Mouse (Mus musculus) heart, embryonic 12.5 days (tissue): ENCODE measurements around the gene Ufm1. TPM values are rescaled to one million over a fixed set of nuclear protein-coding genes. Genes with fewer than 3 reads are reported as not detected.

ENCODE experiments used
- ATAC-seq: fragments of 200-750 bp; cut with Nextera tagmentation; 2 replicates; pipeline ENCODE4 v1.8.0; 2017; ENCODE audit warnings: moderate TSS enrichment, moderate library complexity; ENCODE audit not compliant: insufficient number of reproducible peaks, low FRiP score
- H3K27ac ChIP-seq: fragments of 300-500 bp; sonication (generic); 2 replicates; pipeline ENCODE4 v1.5.1; 2016; ENCODE audit warnings: mild to moderate bottlenecking, moderate library complexity; ENCODE audit not compliant: poor library complexity, severe bottlenecking
- H3K27me3 ChIP-seq: fragments of 300-500 bp; sonication (generic); replicated peaks from 2 replicates; pipeline ENCODE4 v1.6.1; 2016; ENCODE audit warnings: mild to moderate bottlenecking, moderate library complexity
- H3K36me3 ChIP-seq: fragments of 300-500 bp; sonication (generic); 2 replicates; pipeline ENCODE4 v1.6.1; 2016; ENCODE audit warnings: mild to moderate bottlenecking, moderate library complexity
- H3K4me1 ChIP-seq: fragments of 300-500 bp; sonication (generic); replicated peaks from 2 replicates; pipeline ENCODE4 v1.6.1; 2016; ENCODE audit warnings: mild to moderate bottlenecking
- H3K4me2 ChIP-seq: fragments of 300-500 bp; sonication (generic); 2 replicates; pipeline ENCODE4 v1.6.1; 2016; ENCODE audit warnings: mild to moderate bottlenecking, moderate library complexity
- H3K4me3 ChIP-seq: fragments of 300-500 bp; sonication (generic); 2 replicates; pipeline ENCODE4 v1.5.1; 2016; ENCODE audit warnings: mild to moderate bottlenecking
- H3K9ac ChIP-seq: fragments of 300-500 bp; sonication (generic); 2 replicates; pipeline ENCODE4 v1.6.1; 2016; ENCODE audit warnings: mild to moderate bottlenecking, moderate library complexity
- H3K9me3 ChIP-seq: fragments of 300-500 bp; sonication (generic); replicated peaks from 2 replicates; pipeline ENCODE4 v1.6.1; 2016; ENCODE audit warnings: mild to moderate bottlenecking, moderate library complexity
- WGBS: fragments of 180-500 bp; shearing (Covaris S2); methylation state at CpG from one replicate; pipeline ENCODE4 v1.1.7; 2016; 5-methylcytosine and 5-hydroxymethylcytosine counted together
- polyA plus RNA-seq: library from polyadenylated mRNA; unstranded; fragments of >200 nt; fragmentation: Nextera tagmentation; extraction: Ambion mirVana; gene quantifications from 2 replicates; pipeline ENCODE4 v1.2.1, GENCODE M21; 2016

The Ufm1 gene
- polyA plus RNA-seq, 1 experiment from 2014 or later = 71.4 TPM

DNA sequence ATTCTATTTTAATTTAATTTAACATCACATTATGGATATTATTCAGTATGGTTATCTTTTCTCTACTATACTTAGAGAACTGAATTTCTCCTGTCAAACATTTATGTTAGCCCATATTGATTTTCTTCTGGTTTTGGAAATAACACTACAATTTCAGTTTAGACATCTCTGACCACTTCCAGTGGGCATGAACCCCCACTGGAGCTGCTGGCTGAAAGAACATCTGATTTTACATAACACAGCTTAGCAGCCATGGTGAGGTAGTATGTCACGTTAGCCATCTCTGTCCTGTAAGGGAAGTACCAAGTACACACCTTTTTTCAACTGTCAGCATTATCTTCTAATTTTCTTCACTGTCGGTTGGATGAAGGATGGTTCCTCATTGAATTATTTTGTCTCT is 18.8 kb downstream of the Ufm1 start, which contains the start of gene Gm10985:
TSS of gene Gm10985 (plus strand) at position 301 of the 400 bp plus-strand sequence.
- Histone ChIP-seq H3K36me3 (no peaks in the 10 kb centered on the region), H3K4me2 (no peak within 1 kb of the TSS), H3K9ac (no peak within 1 kb of the TSS), H3K27ac (no peak within 1 kb of the TSS), H3K4me3 (no peak within 1 kb of the TSS), H3K27me3 (no peaks in the 10 kb centered on the region), H3K4me1 (no peaks in the 10 kb centered on the region), H3K9me3 (no peaks in the 10 kb centered on the region)
- WGBS = 73% methylated on average over 2 of the region's 2 CpGs
- no peak for ATAC-seq

DNA sequence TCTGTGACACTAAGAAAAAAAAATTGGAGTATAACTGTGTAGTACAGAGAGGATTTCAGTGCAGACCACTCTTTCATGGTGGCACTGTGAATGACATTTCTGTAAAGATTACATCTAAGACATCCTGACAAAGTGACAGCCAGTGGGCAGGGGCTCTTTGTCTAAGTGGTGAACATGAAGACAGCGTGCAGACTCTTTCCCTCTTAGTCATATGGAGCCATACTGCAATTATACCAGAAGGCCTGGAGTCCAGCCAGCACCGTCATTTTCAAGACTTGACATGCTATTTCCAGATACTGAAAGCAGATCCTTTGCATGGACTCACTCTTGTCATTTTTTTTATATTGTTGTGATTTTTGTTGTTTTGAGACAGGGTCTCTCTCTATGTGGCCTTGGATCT is 29.4 kb downstream of the Ufm1 start:
- Histone ChIP-seq H3K36me3 (no peaks in the 10 kb centered on the region), H3K4me1 (no peaks in the 10 kb centered on the region), H3K27ac (no peak overlapping the region), H3K4me2 (no peak overlapping the region), H3K9ac (no peak overlapping the region), H3K27me3 (no peaks in the 10 kb centered on the region), H3K9me3 (no peaks in the 10 kb centered on the region), H3K4me3 (no peak overlapping the region)
- WGBS = 67% methylated on average over 2 of the region's 2 CpGs
- no peak for ATAC-seq

DNA sequence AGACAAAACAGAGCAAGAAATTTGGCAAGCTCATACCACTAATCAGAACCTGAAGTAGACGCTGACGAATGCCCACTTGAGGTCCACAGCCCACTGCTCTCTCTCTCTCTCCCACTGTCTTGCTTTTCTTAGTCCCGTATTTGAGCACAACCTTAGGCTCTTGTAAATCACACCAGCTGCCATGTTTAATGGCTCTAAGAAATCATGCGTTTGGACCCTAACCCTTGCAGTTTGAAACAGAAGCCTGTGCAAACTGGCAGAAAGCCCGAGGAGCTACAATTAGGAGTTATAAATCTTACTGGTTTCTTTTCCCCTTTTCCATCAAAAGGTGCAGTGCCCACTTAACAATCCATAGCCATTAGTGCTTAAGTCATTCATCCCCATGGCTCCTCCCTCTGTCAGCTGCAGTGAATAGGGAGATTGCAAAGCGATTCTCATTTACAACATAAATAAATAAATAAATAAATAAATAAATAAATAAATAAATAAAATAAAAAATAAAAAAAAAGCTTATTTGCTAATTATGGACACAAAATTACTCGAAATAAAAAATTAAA is 50.1 kb downstream of the Ufm1 start:
- H3K4me2 ChIP-seq = no peak overlapping the region
- no peak overlapping the region for H3K4me3 ChIP-seq
- no peaks in the 10 kb centered on the region for H3K4me1 ChIP-seq
- no peak for ATAC-seq
- 70% methylated on average over 7 of the region's 7 CpGs for WGBS
- no peaks in the 10 kb centered on the region for H3K9me3 ChIP-seq
- H3K9ac ChIP-seq = no peak overlapping the region
- no peaks in the 10 kb centered on the region for H3K27me3 ChIP-seq
- H3K27ac ChIP-seq = no peak overlapping the region
- H3K36me3 ChIP-seq = no peaks in the 10 kb centered on the region

Other genes with a start within 250 kb of the Ufm1 start
- gene Frem2, start 206.5 kb downstream of the Ufm1 start, polyA plus RNA-seq = 7.0 and 7.9 TPM in 2 replicates
- gene Gm10985, start 18.7 kb downstream of the Ufm1 start, polyA plus RNA-seq = not detected in 2 replicates